Mouse (Mus musculus) NIH3T3 (cell line): ENCODE data around the gene Ddi2.
A peak's percentile ranks its signal among the peaks of the same experiment; 100 is the strongest.

Source experiments
- DNase-seq: peaks from one replicate; pipeline ENCODE4 v3.0.0-alpha.2; 2012; ENCODE audit warnings: low read depth

Gene Ddi2

DNA sequence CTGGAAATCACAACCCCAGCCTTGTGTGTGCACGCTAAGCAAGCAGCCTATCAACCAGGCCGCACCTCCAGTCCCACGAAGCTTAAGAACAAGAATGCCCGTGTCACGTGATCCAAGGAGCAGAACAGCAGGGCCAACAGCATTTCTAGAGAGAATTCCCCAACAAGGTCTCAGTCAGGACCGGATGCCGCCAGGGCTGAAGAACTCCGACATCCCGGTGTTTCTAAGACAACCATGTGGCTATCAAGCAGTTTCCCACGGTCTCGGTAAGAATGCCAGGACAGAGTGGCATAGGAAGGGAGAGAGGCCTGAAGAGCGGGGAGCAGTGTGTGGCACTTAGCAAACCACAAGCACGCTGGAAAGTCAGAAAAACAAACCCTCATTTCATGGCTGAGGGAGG, 69.4 kb downstream of the Ddi2 start:
- no peak for DNase-seq

DNA sequence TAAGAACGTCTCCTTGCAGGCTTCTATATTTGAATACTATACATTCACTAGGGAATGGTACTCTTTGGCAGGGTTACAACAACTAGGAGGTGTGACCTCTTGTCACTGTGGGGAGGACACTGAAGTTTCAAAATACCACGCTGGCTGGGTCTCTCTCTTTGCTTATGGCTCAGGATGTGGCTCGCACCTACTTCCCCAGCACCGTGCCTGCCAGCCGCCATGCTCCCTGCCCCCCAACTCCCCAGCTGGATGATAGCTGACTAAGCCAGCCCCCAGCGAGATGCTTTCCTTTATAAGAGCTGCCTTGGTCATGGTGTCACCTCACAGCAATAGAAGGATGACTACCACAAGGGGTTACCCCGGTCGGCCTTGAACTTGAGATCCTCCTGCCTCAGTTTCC, 70.2 kb downstream of the Ddi2 start:
- no peak for DNase-seq

DNA sequence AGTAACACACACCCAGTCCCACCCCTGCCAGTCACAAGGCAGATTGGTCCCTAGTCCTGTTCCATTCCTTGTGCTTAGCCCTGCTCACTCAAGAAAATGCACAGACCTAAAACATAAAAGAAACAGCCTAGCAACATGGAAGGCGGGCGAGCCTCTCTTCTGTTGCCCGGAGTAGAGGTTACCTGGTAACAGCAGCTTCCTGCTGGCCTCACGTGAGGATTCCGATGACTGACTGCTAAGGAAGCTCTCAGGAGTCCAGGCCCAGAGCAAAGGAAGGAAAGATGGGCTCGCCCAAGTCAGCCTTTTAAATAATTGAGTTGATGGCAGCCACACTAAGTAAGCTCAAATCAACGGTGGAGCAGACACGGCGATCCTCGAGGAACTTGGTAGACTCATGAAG, 71.3 kb downstream of the Ddi2 start:
- no peak for DNase-seq

DNA sequence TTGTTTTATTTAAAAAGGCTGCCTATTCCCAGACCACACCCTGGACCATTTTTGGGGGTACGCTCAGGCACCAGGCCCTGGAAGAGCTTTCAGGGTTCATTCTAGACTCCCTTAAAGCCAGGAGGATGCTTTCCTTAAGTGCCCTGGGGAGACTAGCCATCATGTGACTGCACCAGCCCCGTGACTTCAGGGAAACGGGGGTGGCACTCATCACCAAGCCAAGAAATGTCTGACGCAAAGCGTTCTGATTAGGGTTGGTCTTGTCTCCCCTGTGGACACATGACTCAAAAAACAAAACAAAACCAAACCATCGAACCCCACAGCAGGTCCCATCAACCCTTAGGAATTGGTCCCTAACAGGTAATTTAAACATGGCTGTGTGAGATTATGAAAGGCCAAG, 71.9 kb downstream of the Ddi2 start:
- DNase-seq, result no peak

DNA sequence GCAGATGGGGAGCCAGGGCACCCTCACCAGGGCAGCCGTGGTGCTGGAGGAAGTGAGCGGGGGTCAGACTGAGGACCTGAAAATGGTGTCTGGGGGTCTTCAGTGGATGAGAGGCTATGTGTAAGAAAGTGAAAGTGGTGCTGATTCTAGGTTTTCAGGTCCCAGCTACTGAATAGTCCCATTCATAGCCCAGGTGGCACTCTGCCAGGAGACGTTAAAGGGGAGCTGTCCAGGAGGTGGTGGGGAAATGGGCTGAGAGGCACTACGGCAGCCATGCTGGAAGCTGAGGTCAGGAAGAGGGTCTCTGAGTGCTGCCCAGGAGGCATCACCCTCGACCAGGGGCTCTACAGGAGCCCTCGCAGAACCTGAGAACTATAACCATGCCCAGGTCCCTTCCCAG, 74.0 kb downstream of the Ddi2 start:
- DNase-seq, result peak; percentile 49

DNA sequence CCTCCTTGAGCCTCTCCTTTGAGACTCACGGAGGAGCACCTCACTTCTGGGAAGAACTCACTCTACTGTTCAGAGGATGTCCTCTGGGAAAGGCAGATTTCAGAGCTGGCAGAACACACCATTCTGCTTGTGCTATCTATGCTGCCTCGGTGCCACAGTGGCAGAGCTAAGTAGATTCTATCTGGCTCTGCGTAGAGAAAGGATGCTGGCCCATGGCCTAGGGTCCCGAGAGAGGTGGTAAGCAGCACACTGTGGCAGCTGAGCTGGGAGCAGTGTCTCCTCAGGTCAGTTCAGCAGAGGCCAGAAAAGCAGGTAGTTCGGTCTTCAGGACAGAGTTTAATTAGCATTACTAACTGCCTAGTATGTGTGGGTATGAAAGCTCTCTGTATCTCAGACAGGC, 75.0 kb downstream of the Ddi2 start:
- DNase-seq, result no peak

DNA sequence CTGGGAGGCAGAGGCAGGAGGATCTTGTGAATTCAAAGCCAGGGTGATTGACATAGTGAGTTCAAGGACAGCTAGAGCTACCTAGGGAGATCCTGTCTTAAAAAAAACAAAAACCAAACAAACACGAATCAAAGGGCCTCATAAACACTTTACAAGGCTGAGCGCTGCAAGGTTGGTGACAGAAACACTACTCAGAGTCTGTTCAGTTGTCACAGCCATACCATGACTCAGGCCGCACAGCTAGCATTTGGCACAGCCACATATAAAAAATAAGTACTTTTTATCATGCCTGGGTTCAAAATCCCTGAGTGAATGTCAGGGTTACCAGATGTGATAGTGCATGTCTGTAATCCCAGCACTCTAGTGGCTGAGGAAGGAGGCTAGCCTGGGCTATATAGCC, 76.0 kb downstream of the Ddi2 start:
- no peak for DNase-seq

DNA sequence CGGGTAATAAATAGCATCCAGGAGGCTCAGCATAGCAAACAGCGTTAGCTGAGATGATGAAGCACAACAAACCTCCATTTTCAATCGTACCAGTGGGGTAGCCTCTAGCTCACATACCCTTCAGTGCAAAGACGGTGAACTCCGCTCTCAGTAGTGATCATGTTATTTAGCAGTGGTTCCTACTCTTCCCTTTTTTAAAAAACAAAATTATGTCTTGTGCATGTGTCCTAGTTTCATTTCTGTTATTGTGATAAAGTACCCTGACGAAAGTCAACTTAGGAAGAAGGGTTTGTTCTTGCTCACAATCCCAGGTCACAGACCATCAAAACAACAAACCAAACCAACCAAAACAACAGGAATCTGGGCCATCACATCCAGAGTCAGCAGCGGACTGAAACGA, 77.2 kb downstream of the Ddi2 start:
- no peak for DNase-seq

DNA sequence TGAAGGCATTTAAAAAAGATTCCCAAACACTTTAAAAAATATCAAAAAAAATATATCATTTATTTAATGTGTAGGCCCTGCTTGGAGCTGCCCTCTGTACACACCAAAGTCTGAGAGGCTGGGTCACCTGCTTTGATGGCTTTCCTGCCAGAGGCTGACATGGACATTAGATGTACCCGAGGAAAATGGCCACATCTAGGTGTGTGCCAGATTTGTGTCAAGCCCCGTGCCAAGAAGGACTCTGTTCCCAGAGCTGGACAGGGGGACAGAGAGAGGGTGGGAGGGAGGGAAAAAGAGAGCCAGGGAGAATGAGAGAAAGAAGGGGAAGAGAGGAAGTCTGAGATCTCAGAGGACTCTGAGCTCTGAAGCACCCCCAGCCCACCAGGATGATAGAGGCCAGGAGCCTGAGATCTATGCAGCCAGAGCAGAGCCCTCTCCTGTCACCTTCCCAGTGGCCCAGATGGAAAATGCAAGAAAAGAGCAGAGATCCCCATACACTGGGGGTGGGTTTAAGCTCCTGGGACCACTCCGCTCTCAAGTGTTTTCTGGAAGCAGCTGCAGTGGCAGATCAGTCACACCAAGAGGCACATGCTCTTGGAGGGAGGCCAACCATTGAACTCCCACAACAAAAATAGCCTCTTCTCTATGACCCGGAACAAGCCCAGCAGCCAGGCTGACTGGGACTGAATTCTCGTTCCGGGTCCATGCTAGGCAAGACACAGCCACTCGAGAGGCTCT, 79.9 kb downstream of the Ddi2 start:
- peak; percentile 59 for DNase-seq

DNA sequence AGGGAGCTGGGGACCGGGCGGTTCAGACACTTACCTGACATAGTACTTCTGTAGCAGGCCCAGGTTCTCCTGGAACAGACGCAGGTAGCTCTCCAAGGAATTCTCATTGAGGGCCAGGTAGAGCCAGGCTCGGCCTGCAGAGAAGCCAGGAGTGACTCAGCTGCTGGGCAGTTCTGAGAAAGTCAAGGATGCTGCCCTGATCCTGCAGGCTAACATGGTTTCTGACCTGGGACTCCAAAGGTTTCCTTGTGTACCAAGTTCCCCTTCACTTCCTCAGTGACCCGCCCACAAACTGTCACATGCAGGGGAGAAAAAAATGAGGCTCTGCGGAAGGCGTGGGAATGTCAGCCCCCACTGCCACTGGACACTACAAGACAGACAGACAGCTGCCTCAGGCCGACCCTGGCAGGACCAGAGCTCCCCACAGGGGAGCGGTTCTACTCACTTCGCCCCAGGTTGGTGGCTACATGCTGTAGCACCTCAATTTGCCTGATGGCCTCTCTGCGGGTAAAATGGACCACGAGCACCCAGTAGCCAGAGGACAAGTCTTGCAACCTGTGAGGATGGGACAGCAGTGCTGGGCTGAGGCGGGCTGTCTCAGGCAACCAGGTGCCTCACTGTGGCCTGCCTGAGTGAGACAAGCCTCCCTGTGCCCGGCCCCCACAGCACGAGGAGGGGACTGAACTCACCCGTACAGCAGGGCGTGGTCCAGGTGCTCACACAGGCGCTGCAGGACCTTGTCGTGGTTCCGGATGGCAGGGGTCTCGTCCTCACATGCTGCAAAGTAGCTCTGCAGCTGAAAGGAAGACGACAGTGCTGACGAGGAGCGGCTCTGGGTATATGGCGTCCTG, 81.0 kb downstream of the Ddi2 start:
- no peak for DNase-seq

DNA sequence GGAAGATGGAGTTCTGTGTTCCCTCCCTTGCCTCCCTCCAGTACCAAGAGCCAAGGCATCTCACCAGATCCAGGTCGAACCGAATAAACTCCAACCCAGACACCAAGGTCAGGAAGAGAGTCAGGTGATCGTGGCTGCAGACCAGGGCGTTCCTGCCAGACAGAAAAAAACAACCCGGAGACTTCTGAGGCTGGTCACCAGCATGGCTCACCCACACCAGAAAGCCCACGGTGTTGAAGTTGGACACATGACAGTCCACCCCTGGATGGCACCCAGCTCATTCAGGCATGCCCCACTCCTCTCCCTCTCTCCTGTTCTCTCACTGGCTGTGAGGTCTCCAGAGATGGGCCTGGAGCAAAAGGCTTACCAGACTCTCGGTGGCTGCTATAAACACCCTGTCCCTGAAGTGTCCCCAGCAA, 81.9 kb downstream of the Ddi2 start:
- DNase-seq, result no peak

DNA sequence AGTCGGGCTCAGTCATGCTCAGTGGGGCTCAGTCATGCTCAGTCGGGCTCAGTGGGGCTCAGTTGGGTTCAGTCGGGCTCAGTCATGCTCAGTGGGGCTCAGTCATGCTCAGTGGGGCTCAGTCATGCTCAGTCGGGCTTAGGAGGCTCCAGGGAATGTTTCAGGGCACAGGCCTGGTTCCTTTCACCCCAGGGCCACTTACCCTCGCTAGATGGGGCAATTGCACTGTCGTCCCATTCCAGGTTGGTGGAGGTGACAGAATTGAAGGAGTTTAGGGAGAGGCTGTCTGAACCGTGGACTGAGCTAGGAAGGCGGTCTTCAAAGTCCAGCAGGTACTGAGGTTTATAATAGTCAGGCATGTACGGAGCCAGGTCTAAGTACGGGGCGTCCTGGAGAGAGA, 83.7 kb downstream of the Ddi2 start:
- no peak for DNase-seq

DNA sequence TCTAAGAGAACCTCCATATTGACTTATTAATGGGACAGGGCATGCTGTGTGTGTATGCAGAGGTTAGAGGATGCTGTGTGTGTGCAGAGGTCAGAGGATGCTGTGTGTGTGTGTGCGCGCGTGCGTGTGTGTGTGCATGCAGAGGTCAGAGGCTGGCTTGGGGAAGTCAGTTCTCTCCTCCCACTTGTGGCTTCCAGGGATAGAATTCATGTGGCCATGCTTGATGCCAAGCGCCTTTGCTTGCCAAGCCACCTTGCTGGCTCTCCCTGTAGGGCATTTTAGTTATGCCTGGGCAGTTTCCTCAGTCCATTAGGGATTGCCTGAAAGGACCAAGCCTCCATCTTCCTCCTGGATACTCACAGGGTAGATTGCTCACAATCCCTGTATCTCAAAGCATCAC, 86.5 kb downstream of the Ddi2 start:
- DNase-seq, result no peak

DNA sequence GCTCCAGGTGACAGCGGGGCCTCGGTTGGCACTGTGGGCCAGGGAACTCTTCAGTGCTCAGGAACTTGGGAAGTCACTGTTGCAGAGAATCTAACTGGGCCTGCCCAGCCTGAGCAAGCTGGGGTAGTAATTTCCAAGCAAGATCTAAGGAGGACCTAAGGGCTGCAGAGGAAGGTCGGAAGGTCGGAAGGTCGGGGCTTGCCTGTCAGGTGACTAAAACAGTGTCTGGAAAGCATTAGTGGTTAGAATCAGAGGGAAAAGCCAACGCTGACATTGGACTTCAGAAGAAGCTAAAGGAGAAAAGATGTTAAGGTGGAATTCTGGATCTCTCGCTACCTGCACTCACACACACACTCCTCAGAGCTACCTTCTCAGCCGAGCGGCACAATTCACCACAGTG, 87.2 kb downstream of the Ddi2 start:
- no peak for DNase-seq

DNA sequence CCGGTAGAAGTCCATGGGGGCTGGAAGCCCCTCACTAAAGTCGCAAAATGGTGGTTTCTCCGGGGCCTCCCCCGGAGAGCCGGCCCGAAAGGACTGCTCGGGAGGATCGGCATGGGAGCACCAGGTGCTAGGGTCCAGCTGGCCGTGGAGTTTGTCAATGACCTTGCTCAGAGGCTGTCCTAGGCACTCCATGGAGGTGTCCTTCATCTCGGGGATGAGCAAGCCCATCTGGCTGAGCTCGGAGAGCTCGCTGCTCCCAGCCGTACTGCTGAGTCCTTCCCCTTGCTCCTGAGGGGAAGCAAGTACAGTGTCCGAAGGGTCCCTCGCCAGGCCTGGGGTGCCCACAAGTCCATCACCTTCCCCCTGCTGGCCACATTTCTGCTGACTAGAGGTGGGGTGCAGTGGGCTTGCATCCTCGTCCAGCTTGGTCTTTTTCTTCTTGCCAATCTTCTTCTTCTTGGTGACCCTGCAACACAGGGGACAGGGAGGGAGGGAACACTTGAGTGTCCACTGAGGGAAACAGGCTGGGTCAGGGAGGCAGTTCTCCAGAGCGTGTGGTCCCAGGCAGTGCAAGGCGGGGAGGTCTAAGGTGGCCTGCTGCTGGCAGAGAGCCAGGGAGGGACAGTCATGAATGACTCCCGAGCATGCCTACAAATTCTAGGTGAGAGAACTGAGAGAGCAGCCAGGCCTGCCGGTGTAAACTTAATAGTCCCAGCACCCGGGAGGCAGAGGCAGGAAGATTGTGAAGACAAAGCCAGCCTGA, 90.9 kb downstream of the Ddi2 start:
- no peak for DNase-seq

DNA sequence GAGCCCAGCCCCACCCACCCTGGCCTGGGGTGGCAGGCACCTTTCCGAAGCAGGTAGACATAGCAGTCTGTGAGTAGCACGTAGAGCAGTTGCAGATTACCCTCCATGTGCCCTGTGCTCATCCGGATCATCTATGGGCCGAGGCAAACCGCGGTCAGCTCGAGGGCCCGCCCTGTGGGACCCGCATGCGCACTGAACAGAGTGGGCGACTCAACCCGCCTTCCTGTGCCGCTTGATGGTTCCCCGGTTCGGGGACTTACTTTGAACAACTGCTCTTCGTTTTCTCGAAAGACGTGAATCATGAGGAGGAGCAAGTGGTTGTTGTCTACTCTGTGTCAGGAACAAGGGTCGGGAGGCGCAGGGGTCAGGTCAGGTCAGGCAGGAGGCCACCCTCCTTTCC, 92.0 kb downstream of the Ddi2 start:
- no peak for DNase-seq

DNA sequence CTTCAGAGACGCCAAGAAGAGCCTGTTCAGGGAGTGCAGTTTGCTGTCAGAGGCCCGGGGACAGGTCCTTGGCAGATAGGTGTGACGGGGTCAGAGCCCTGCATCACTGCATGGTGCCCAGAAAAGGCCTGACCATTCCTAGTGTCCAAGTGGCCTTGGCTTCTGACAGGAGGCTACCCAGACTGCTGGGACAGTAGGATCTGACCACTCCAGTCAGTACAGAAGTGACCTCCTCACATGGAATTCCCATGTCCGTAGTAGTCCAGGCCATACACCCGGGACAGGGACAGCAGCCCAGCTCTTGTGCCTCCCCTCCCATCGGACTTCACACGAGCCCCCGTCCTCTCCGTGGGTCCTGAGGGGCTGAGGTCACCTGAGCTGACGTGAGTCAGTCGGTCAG, 93.2 kb downstream of the Ddi2 start:
- DNase-seq, result no peak

DNA sequence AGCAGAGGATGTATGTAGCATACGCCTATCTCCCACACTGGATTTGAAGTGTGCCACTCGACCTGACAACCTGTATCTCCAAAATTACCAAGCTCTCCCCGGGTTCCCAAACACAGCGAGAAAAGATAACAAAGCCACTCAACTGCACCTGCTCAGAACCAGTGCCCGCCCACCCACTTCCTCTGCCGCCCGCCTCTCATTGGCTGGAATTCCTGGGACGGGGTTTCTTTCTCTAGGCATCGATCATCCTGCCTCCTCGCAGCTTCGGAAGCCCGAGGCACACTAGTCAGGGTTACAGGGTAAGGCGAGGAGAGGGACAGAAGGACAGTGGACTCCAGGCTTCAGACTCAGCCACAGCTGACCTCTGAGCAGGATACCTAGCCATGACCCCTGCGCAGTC, 94.6 kb downstream of the Ddi2 start:
- DNase-seq, result no peak
